Mouse (Mus musculus): ENCODE measurements around the gene Bcas1.

The Bcas1 gene

GRCm38 (mm10) chr2:170349784-170350183 is 77.9 kb downstream of the Bcas1 start:
- DNase-seq (ENCODE audit: inconsistent age in 2 of 2, low spot score in 1 of 2) = no peak

GRCm38 (mm10) chr2:170349096-170349495 is 78.5 kb downstream of the Bcas1 start:
- no peak for DNase-seq (ENCODE audit: inconsistent age in 2 of 2, low spot score in 1 of 2)

GRCm38 (mm10) chr2:170347131-170347765 is 80.4 kb downstream of the Bcas1 start:
- DNase-seq (ENCODE audit: inconsistent age in 2 of 2, low spot score in 1 of 2) = peak; percentile 26 to 79

GRCm38 (mm10) chr2:170345410-170345793 is 82.2 kb downstream of the Bcas1 start:
- DNase-seq (ENCODE audit: inconsistent age in 2 of 2, low spot score in 1 of 2) = peak; percentile 21 to 56

- no peak for DNase-seq (ENCODE audit: inconsistent age in 2 of 2, low spot score in 1 of 2)
These were observed 82.9 kb downstream of the Bcas1 start for GRCm38 (mm10) chr2:170344502-170345409.

- peak in 1 of 2 experiments; percentile 36 for DNase-seq (ENCODE audit: inconsistent age in 2 of 2, low spot score in 1 of 2)
These were observed 83.8 kb downstream of the Bcas1 start for GRCm38 (mm10) chr2:170343819-170344317.

- DNase-seq (ENCODE audit: inconsistent age in 2 of 2, low spot score in 1 of 2) = peak; percentile 62 to 81
These were observed 84.4 kb downstream of the Bcas1 start for GRCm38 (mm10) chr2:170343133-170343818.

- no peak for DNase-seq (ENCODE audit: inconsistent age in 2 of 2, low spot score in 1 of 2)
These were observed 85.3 kb downstream of the Bcas1 start for GRCm38 (mm10) chr2:170342312-170342830.

- DNase-seq (ENCODE audit: inconsistent age in 2 of 2, low spot score in 1 of 2) = peak in 1 of 2 experiments; percentile 28
These were observed 86.5 kb downstream of the Bcas1 start for GRCm38 (mm10) chr2:170341179-170341578.

- DNase-seq (ENCODE audit: inconsistent age in 2 of 2, low spot score in 1 of 2) = no peak
These were observed 91.3 kb downstream of the Bcas1 start for GRCm38 (mm10) chr2:170336266-170336760.

GRCm38 (mm10) chr2:170335168-170335567 is 92.5 kb downstream of the Bcas1 start:
- no peak for DNase-seq (ENCODE audit: inconsistent age in 2 of 2, low spot score in 1 of 2)

- no peak for DNase-seq (ENCODE audit: inconsistent age in 2 of 2, low spot score in 1 of 2)
These were observed 95.8 kb downstream of the Bcas1 start for GRCm38 (mm10) chr2:170331870-170332269.

- no peak for DNase-seq (ENCODE audit: inconsistent age in 2 of 2, low spot score in 1 of 2)
These were observed 97.2 kb downstream of the Bcas1 start for GRCm38 (mm10) chr2:170330466-170330865.

GRCm38 (mm10) chr2:170329921-170330320 is 97.7 kb downstream of the Bcas1 start:
- DNase-seq (ENCODE audit: inconsistent age in 2 of 2, low spot score in 1 of 2) = no peak

GRCm38 (mm10) chr2:170323925-170324347 is 103.7 kb downstream of the Bcas1 start:
- peak; percentile 45 to 72 for DNase-seq (ENCODE audit: inconsistent age in 2 of 2, low spot score in 1 of 2)

- peak in 1 of 2 experiments; percentile 67 for DNase-seq (ENCODE audit: inconsistent age in 2 of 2, low spot score in 1 of 2)
These were observed 105.6 kb downstream of the Bcas1 start for GRCm38 (mm10) chr2:170322013-170322414.

GRCm38 (mm10) chr2:170321579-170321978 is 106.1 kb downstream of the Bcas1 start:
- DNase-seq (ENCODE audit: inconsistent age in 2 of 2, low spot score in 1 of 2) = no peak

GRCm38 (mm10) chr2:170319533-170320463 is 107.8 kb downstream of the Bcas1 start:
- DNase-seq (ENCODE audit: inconsistent age in 2 of 2, low spot score in 1 of 2) = no peak

GRCm38 (mm10) chr2:170318713-170319532 is 108.7 kb downstream of the Bcas1 start:
- peak; percentile 86 to 93 for DNase-seq (ENCODE audit: inconsistent age in 2 of 2, low spot score in 1 of 2)
